Mouse (Mus musculus) hindbrain, postnatal 0 days (tissue): ENCODE measurements at regions not wholly inside any gene's neighbourhood (a gene's known extent, or its start where the extent isn't known, plus 50 kb on each side); places are given as distances from the start of the nearest gene placed in this dataset.

ENCODE experiments used
- ATAC-seq: fragments of 200-750 bp; cut with Nextera tagmentation; 2 replicates; pipeline ENCODE4 v1.8.0; 2017; ENCODE audit warnings: mild to moderate bottlenecking, moderate TSS enrichment, moderate library complexity
- DNase-seq: peaks from one replicate; pipeline ENCODE4 v3.0.0-alpha.2; 2015; ENCODE audit warnings: low spot score
- H3K27ac ChIP-seq: fragments of 300-500 bp; sonication (generic); 2 replicates; pipeline ENCODE4 v1.5.1; 2014; ENCODE audit warnings: mild to moderate bottlenecking
- H3K27me3 ChIP-seq: fragments of 300-500 bp; sonication (generic); 2 replicates; pipeline ENCODE4 v1.6.1; 2014; ENCODE audit warnings: low read length, mixed read lengths; ENCODE audit not compliant: insufficient read depth
- H3K36me3 ChIP-seq: fragments of 300-500 bp; sonication (generic); 2 replicates; pipeline ENCODE4 v1.6.1; 2014; ENCODE audit warnings: low read length, mixed read lengths; ENCODE audit not compliant: insufficient read depth
- H3K4me1 ChIP-seq: fragments of 300-500 bp; sonication (generic); 2 replicates; pipeline ENCODE4 v1.6.1; 2014; ENCODE audit warnings: antibody characterized with exemption, low read length, mixed read lengths; ENCODE audit not compliant: insufficient read depth
- H3K4me2 ChIP-seq: fragments of 300-500 bp; sonication (generic); 2 replicates; pipeline ENCODE4 v1.6.1; 2014; ENCODE audit warnings: low read depth, mild to moderate bottlenecking, low read length, moderate library complexity, mixed read lengths
- H3K4me3 ChIP-seq: fragments of 300-500 bp; sonication (generic); 2 replicates; pipeline ENCODE4 v1.5.1; 2014; ENCODE audit warnings: low read length
- H3K9ac ChIP-seq: fragments of 300-500 bp; sonication (generic); replicated peaks from 2 replicates; pipeline ENCODE4 v1.6.1; 2014; ENCODE audit warnings: mild to moderate bottlenecking, low read length, moderate library complexity, mixed read lengths
- H3K9me3 ChIP-seq: fragments of 300-500 bp; sonication (generic); 2 replicates; pipeline ENCODE4 v1.6.1; 2016; ENCODE audit warnings: low read length, mixed read lengths
- CTCF ChIP-seq: IDR thresholded peaks from 2 replicates; pipeline ENCODE4 v1.5.1; 2016; ENCODE audit warnings: antibody characterized with exemption, control low read depth, low read depth
- WGBS: fragments of 180-500 bp; shearing (Covaris S2); extraction: QIAGEN DNeasy Blood & Tissue Kit; methylation state at CpG from one replicate; pipeline ENCODE4 v1.1.7; 2014; 5-methylcytosine and 5-hydroxymethylcytosine counted together

GRCm38 (mm10) chr15:38569011-38569640 is 1143.8 kb downstream of the 4930447A16Rik start:
- Histone ChIP-seq H3K4me2 (no peak overlapping the region), H3K4me1 (no peaks in the 10 kb centered on the region), H3K36me3 (no peaks in the 10 kb centered on the region), H3K27me3 (no peaks in the 10 kb centered on the region), H3K27ac (no peak overlapping the region), H3K9ac (no peak overlapping the region), H3K4me3 (no peak overlapping the region), H3K9me3 (no peaks in the 10 kb centered on the region)
- WGBS = 92% methylated on average over 10 of the region's 10 CpGs
- ATAC-seq (no peak), DNase-seq (no peak)
- no peak for TF ChIP-seq CTCF

GRCm38 (mm10) chr15:38570144-38570543 is 1144.8 kb downstream of the 4930447A16Rik start:
- Histone ChIP-seq H3K4me2 (no peak overlapping the region), H3K4me3 (no peak overlapping the region), H3K27ac (no peak overlapping the region), H3K27me3 (no peaks in the 10 kb centered on the region), H3K9me3 (no peaks in the 10 kb centered on the region), H3K36me3 (no peaks in the 10 kb centered on the region), H3K4me1 (no peaks in the 10 kb centered on the region), H3K9ac (no peak overlapping the region)
- ATAC-seq (no peak), DNase-seq (no peak)
- no peak for TF ChIP-seq CTCF
- WGBS = 92% methylated on average over 8 of the region's 8 CpGs

GRCm38 (mm10) chr15:38570735-38571134 is 1145.4 kb downstream of the 4930447A16Rik start:
- TF ChIP-seq CTCF = no peak
- no peak for ATAC-seq
- 68% methylated on average over 8 of the region's 8 CpGs for WGBS

GRCm38 (mm10) chr15:38572652-38573051 is 1147.3 kb downstream of the 4930447A16Rik start:
- 90% methylated on average over 4 of the region's 4 CpGs for WGBS
- H3K4me3 ChIP-seq = no peak overlapping the region
- H3K4me1 ChIP-seq = no peaks in the 10 kb centered on the region
- H3K36me3 ChIP-seq = no peaks in the 10 kb centered on the region
- no peak overlapping the region for H3K27ac ChIP-seq
- ATAC-seq = no peak
- no peak for TF ChIP-seq CTCF
- H3K4me2 ChIP-seq = no peak overlapping the region
- H3K27me3 ChIP-seq = no peaks in the 10 kb centered on the region
- no peaks in the 10 kb centered on the region for H3K9me3 ChIP-seq
- no peak overlapping the region for H3K9ac ChIP-seq
- DNase-seq = no peak

More at GRCm38 (mm10) chr15:38570735-38571134, 1145.4 kb downstream of the 4930447A16Rik start:
- H3K36me3 ChIP-seq = no peaks in the 10 kb centered on the region
- no peak overlapping the region for H3K9ac ChIP-seq
- no peak overlapping the region for H3K27ac ChIP-seq
- no peaks in the 10 kb centered on the region for H3K9me3 ChIP-seq
- no peak for DNase-seq
- H3K4me1 ChIP-seq = no peaks in the 10 kb centered on the region
- no peaks in the 10 kb centered on the region for H3K27me3 ChIP-seq
- H3K4me2 ChIP-seq = no peak overlapping the region
- H3K4me3 ChIP-seq = no peak overlapping the region

GRCm38 (mm10) chr15:38574447-38574846 is 1149.1 kb downstream of the 4930447A16Rik start:
- no peak overlapping the region for H3K4me3 ChIP-seq
- no peak overlapping the region for H3K9ac ChIP-seq
- no peaks in the 10 kb centered on the region for H3K4me1 ChIP-seq
- no peaks in the 10 kb centered on the region for H3K27me3 ChIP-seq
- H3K9me3 ChIP-seq = no peaks in the 10 kb centered on the region
- no peaks in the 10 kb centered on the region for H3K36me3 ChIP-seq
- ATAC-seq (no peak), DNase-seq (no peak)
- no peak for TF ChIP-seq CTCF
- H3K27ac ChIP-seq = no peak overlapping the region
- H3K4me2 ChIP-seq = no peak overlapping the region
- 72% methylated on average over 8 of the region's 8 CpGs for WGBS

- H3K4me1 ChIP-seq = no peaks in the 10 kb centered on the region
- no peak for TF ChIP-seq CTCF
- ATAC-seq (no peak), DNase-seq (no peak)
- WGBS = 82% methylated on average over 4 of the region's 4 CpGs
- no peak overlapping the region for H3K4me2 ChIP-seq
- H3K9me3 ChIP-seq = no peaks in the 10 kb centered on the region
- no peak overlapping the region for H3K9ac ChIP-seq
- H3K27me3 ChIP-seq = no peaks in the 10 kb centered on the region
- no peaks in the 10 kb centered on the region for H3K36me3 ChIP-seq
- no peak overlapping the region for H3K27ac ChIP-seq
- H3K4me3 ChIP-seq = no peak overlapping the region
Observed at GRCm38 (mm10) chr15:38575254-38575653, 1149.9 kb downstream of the 4930447A16Rik start.

GRCm38 (mm10) chr15:38577691-38578090 is 1152.3 kb downstream of the 4930447A16Rik start:
- ATAC-seq = no peak

More at GRCm38 (mm10) chr15:38577691-38578090, 1152.3 kb downstream of the 4930447A16Rik start:
- no peaks in the 10 kb centered on the region for H3K27me3 ChIP-seq
- no peak for TF ChIP-seq CTCF
- 97% methylated on average over 4 of the region's 4 CpGs for WGBS
- no peaks in the 10 kb centered on the region for H3K36me3 ChIP-seq
- H3K4me3 ChIP-seq = no peak overlapping the region
- H3K9me3 ChIP-seq = no peaks in the 10 kb centered on the region
- no peak for DNase-seq
- H3K27ac ChIP-seq = no peak overlapping the region
- no peak overlapping the region for H3K4me2 ChIP-seq
- no peaks in the 10 kb centered on the region for H3K4me1 ChIP-seq
- no peak overlapping the region for H3K9ac ChIP-seq
